Mouse (Mus musculus): ENCODE measurements around the gene Rap1gap2.
A peak's percentile ranks its signal among the peaks of the same experiment; 100 is the strongest.

Gene Rap1gap2

DNA sequence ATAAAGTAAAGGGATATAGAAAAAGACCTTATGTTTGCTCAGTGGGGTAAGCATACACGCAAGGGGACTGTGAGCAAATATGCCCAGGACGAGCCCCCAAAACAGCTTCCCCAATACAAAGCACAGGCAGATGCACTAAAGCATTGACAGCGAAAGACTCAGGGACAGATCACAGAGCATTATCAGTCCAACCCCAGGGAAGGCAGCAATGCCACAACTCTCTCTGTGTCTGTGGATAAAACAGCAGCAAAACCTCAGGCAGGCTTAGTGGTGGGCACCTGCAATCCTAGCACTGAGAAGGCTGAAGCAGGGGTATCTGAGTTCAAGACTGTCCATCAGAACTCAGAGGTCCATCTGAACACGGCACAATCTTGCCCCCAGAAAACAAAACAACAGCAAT is 73.4 kb downstream of the Rap1gap2 start:
- DNase-seq (ENCODE audit: low spot score in 2 of 2), result no peak

DNA sequence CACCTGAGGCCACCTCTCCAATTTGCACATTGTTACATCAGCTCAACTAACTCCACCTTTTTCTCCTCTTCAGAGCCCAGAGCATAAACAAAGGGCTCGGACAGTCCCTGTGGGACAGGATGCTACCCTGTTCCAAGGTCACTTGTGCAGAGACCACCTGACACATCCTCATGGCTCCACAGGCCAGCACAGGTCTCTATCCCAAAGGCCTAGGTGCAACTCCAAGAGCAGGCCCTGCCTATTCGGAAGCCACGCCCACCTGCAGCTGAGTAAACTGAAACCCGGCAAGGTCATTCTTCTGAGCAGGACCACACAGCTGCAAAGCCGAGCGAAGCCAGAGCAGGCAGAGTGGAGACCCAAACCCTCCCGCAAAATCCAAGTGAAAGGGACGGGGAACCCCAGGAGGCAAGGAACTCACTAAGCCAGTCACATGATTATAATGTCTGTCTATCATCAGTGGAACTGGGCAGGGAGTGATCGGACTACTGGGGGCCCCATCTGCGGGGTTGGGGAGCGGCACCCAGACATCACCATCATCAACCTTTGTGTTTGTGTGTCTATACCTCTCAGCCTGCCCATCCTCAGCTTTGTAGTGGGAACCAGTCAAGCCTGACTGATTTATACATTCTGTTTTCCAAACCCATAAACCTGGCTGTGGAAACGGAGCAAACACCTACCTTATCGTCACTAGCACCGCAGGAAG is 74.4 kb downstream of the Rap1gap2 start:
- DNase-seq (ENCODE audit: low spot score in 2 of 2), result no peak

- no peak for DNase-seq (ENCODE audit: low spot score in 2 of 2)
These were observed 76.3 kb downstream of the Rap1gap2 start for GRCm38 (mm10) chr11:74534380-74534779.

DNA sequence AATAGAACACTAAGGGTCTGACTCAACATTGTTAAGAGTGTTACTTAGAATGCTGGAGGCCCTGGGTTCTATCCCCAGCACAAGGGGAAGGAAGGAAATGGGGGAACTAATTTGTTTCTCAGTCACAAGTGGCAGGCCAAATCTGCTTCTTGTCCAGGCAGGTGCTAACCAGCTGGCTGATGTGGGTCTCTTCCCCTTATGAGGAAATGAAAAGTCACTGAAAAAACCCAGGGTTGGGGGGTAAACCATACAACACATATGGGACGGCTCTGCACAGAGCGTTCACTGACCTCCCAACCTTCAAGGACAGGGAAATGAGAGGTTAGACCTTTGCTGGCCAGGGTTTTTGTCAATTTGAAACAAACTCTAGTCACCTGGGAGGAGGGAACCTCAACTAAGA is 77.7 kb downstream of the Rap1gap2 start:
- DNase-seq (ENCODE audit: low spot score in 2 of 2), result peak; percentile 58

- DNase-seq (ENCODE audit: low spot score in 2 of 2), result peak in 1 of 2 experiments; percentile 36
These were observed 78.3 kb downstream of the Rap1gap2 start for GRCm38 (mm10) chr11:74532401-74532800.

DNA sequence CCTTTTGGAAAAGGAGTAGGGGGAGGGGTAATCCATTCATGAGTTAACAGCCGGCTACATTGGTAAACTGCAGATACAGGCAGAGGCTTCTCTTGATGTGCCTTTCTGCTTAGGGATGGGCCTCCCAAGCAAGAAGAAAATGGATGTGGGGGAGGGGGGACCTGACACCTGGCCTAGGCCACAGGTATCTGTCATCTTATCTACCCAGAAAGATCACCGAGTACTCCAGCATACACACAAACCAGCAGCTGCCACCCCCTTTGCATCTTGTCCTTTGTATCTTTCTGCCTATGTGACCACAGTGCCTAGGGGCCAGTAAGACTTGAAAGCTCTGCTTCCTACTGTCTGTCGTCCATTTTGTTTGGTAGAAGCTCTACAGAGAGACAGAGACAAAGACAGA is 79.0 kb downstream of the Rap1gap2 start:
- DNase-seq (ENCODE audit: low spot score in 2 of 2), result no peak

DNA sequence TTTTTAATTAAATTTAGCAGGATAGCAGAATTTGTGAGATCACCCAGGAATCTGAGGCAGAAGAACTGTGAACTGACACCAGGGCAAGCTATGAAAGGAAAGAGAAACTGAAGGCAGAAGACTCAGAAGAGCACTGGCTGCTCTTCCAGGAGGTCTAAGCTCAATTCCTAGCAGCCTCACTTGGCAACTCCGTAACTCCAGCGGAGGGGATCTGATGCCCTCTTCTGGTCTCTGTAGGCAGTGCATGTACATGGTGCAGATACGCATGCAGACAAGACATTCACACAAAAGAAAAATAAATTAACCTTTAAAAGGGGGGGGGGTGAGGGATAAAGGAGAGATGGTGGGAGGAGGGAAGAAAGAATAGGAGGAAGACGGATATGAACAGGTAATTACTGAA is 80.9 kb downstream of the Rap1gap2 start:
- no peak for DNase-seq (ENCODE audit: low spot score in 2 of 2)

GRCm38 (mm10) chr11:74527555-74527954 is 83.2 kb downstream of the Rap1gap2 start:
- DNase-seq (ENCODE audit: low spot score in 2 of 2), result no peak

DNA sequence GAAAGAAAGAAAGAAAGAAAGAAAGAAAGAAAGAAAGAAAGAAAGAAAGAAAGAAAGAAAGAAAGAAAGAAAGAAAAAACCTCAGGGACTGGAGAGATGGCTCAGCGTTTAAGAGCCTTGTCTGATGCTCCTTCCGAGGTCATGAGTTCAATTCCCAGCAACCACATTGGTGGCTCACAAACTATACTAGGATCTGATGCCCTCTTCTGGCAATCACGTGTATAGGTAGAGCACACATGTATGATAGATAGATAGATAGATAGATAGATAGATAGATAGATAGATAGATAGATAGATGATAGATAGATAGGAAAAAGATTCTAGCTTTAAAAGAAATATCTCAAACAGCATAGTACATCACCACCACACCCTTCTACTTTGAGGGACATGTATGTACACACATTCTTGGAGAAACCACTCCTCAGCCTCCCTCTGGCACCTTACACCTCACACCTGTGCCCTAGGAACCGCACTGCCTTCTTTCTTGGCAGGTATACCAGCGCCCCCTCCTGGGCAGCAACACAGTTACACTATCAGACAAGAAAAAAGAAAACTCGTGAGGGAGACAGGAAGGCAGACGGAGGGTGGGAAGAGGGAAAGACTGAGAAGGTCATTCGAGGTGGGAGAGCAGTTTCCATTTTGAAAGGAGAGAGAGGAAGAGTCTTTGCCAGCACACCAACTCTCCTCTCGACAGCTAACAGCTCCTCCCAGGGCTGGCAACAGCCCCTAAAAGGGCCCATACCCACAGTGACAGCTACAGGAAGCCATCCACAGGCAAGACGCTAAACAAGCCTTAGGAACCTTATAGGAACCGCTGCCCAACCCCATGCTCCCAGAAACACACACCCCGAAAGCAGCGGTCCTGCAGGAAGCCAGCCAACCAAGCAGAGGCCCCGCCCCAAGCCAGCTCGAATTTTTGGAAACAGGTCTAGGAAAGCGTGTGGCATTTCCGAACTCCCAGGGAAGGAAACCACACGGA is 84.2 kb downstream of the Rap1gap2 start:
- DNase-seq (ENCODE audit: low spot score in 2 of 2), result peak; percentile 26 to 27

- DNase-seq (ENCODE audit: low spot score in 2 of 2), result no peak
These were observed 85.1 kb downstream of the Rap1gap2 start for GRCm38 (mm10) chr11:74525605-74526004.

DNA sequence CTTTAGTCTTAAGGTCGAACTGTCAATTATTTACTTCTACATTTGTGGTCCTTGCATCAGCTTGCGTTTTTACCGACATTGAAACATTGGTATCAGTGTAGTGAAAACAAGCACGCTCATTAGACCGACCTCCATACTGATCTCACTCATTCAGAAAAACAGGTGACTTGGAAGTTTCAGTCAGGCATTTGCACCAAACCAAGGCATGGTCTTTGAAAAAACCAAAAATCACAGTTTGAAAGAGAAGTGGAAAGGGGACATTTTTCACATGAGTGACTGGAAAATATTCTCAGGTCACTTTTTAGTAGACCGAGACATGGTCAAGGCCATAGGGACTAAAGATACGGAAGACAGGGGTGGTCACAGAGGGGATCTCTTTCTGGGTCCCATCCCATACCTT is 85.5 kb downstream of the Rap1gap2 start:
- DNase-seq (ENCODE audit: low spot score in 2 of 2), result no peak

GRCm38 (mm10) chr11:74524050-74524965 is 86.4 kb downstream of the Rap1gap2 start:
- DNase-seq (ENCODE audit: low spot score in 2 of 2), result peak in 1 of 2 experiments; percentile 20

DNA sequence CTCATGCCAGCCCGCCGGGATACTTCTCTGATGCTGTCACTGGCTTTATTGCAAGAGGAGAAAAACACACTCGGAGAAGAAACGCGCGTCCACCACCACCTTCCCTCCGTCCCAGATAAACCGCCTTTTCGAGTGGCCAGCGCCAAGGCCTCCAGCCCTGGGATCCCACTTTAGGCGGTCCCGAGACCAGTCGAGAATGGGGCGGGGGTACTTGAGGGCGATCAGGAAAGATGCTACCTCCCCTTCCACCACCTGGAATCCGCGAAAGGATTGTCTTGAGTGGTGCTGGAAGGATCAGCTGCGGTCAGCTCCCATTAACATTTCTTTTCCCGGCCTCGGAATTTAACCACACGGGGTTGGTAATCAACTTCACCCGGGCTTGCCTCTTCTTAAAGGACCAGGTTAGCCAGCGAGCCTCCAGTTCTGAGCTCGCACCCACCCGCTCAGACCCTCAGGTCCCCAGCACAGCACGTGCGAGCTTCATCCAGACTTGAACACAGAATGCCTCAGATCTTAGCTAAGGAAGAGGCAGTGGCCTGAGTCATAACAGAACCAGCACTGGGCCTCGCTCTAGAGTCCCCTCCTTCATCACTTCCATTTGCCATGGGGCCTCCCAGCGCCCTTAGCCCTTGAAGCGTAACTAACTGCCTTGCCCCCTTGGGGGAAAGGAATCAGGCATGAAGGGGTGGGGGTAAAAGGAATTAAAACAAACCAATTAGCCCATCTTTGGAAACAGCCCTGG is 87.3 kb downstream of the Rap1gap2 start:
- no peak for DNase-seq (ENCODE audit: low spot score in 2 of 2)

- peak; percentile 33 to 48 for DNase-seq (ENCODE audit: low spot score in 2 of 2)
These were observed 88.1 kb downstream of the Rap1gap2 start for GRCm38 (mm10) chr11:74522487-74523209.

DNA sequence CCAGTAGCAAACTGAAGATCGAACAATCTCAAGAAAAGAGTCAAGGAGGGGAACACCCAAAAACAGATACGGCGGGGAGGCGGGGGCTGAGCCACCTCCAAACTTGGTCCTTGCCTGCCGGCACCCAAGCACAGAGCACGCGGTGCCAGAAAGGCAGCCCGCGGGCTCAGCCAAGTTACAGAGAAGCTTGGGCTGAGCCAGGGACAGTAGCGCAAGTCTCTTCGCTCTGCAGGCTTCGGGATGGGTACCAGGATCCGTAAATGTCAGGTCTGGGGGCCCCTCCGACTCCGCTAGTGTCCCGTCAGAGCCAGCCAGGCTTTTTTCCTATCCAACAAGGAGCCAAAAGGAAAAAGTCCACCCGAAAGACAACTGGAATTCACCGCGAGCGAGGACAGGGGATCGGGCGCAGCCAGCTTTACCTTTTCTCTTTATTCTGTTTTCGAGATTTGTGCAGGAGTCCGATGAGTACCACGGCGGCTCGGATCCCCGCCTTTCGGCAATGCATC is 88.7 kb downstream of the Rap1gap2 start:
- DNase-seq (ENCODE audit: low spot score in 2 of 2), result no peak

DNA sequence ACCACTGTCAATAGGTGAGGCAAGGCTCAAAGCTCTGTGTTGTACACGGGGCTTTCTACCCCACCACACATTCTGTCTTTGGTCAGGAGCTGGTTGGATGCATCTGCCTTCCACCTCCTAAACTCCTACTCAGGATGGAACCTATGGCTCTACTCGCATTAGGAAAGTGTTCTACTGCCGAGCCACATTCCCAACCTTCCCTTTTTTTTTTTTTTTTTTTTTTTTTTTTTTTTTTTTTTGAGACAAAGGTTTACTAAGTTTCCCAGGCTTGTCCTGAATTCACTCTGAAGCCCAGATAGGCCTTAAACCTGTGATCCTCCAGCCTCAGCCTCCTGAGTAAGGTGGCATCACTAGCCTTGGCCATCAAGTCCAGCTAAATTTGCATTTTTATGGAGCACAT is 90.5 kb downstream of the Rap1gap2 start:
- no peak for DNase-seq (ENCODE audit: low spot score in 2 of 2)

DNA sequence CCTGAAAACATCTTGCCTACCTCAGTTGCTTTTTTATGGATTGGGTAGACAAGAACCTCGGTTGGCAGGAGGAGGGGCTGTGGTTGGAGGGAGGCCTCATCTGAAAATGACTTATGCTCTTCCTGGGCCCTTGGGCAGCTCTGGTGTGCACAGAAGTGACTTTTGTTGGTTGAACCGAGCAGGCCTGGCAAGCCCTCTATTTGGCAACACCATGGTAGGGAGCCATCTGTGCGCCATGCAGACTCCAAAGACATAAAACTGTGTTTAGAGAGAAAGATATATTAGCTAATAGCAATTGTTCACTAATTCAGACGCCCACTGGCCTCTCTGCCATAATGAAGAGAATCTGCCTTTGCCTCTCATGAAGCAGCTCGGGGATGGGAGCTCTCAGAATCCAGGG is 94.6 kb downstream of the Rap1gap2 start:
- DNase-seq (ENCODE audit: low spot score in 2 of 2), result no peak

DNA sequence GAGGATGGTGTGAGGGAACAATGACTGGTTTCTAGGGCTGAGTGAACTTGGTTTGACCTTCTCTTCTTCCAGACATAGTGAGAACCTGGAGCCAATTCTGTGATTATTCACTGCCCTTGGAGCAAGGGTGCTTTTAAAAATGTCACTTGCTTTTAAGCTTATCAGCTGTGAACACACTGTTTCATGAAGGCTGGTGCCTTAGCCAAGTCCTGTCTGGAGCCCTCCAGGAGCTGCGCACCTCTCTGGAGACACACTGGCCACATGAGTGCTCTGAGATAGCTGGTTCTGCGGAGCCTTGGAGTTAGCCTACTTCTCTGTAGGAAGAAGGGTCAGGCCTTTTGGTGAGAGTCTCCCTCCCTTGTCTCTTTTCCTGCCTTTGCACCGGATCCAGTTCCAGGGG is 95.7 kb downstream of the Rap1gap2 start:
- DNase-seq (ENCODE audit: low spot score in 2 of 2), result no peak

DNA sequence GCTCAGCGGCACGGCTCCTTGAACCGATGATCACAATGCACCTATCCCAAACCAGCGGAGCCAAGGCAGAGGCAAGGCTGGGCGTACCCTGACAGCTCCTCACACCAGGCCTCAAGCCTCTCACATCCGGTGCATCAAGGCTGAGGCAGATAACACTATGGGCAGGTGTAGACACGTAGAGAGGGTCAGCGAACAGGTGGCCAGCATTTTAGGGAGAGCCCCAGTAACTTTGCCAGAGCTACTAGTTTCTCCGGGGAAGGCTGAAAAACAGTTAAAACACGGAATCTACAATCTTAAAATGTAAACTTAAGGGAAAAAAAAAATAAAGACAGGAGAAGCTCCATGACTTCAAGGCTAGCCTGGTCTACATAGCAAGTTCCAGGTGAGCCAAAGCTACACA is 98.1 kb downstream of the Rap1gap2 start:
- no peak for DNase-seq (ENCODE audit: low spot score in 2 of 2)

- no peak for DNase-seq (ENCODE audit: low spot score in 2 of 2)
These were observed 104.4 kb downstream of the Rap1gap2 start for GRCm38 (mm10) chr11:74506275-74506674.
